Mouse (Mus musculus) ES-E14 (cell line): ENCODE measurements around the gene Mtap. TPM values are rescaled to one million over a fixed set of nuclear protein-coding genes. Genes with fewer than 3 reads are reported as not detected.

Experiments used
- DNase-seq: peaks from one replicate; pipeline ENCODE4 v3.0.0-alpha.2; 2013; ENCODE audit warnings: low read depth, low spot score
- H3K27ac ChIP-seq: 2 replicates; pipeline ENCODE4 v1.5.1; 2012; ENCODE audit warnings: low read depth, mild to moderate bottlenecking, low read length, moderate library complexity, mixed read lengths; ENCODE audit not compliant: poor library complexity, insufficient read depth, severe bottlenecking
- H3K36me3 ChIP-seq: 2 replicates; pipeline ENCODE4 v1.6.1; 2012; ENCODE audit warnings: mild to moderate bottlenecking, low read length, moderate library complexity, mixed read lengths; ENCODE audit not compliant: control insufficient read depth, poor library complexity, insufficient read depth, severe bottlenecking
- H3K4me1 ChIP-seq, 2 experiments: fragments of 150-350 bp in 1 of 2; sonication (generic) in 1 of 2; 2 replicates each; pipeline ENCODE4 v1.6.1; 2012; ENCODE audit warnings: low read length in 2 of 2, mild to moderate bottlenecking in 1 of 2, mixed read lengths in 1 of 2; ENCODE audit not compliant: control insufficient read depth in 2 of 2, insufficient read depth in 2 of 2, poor library complexity in 1 of 2
- H3K4me3 ChIP-seq, 2 experiments: fragments of 150-350 bp in 1 of 2; sonication (generic) in 1 of 2; 2 replicates each; pipeline ENCODE4 v1.5.1; 2012; ENCODE audit warnings: low read length in 2 of 2, low read depth in 1 of 2, mild to moderate bottlenecking in 1 of 2, mixed read lengths in 1 of 2; ENCODE audit not compliant: insufficient read depth in 1 of 2, poor library complexity in 1 of 2, severe bottlenecking in 1 of 2
- H3K9ac ChIP-seq: 2 replicates; pipeline ENCODE4 v1.6.1; 2012; ENCODE audit warnings: low read depth, mild to moderate bottlenecking, low read length, mixed read lengths; ENCODE audit not compliant: poor library complexity, insufficient read depth, severe bottlenecking
- H3K9me3 ChIP-seq: fragments of 150-350 bp; sonication (generic); 2 replicates; pipeline ENCODE4 v1.6.1; 2012; ENCODE audit warnings: low read depth, mild to moderate bottlenecking, low read length; ENCODE audit not compliant: control insufficient read depth, insufficient read depth
- CHD2 ChIP-seq: IDR thresholded peaks from 2 replicates; pipeline ENCODE4 v1.6.1; 2014; ENCODE audit warnings: mild to moderate bottlenecking, low read depth, low read length, inconsistent platforms
- HCFC1 ChIP-seq: IDR thresholded peaks from 2 replicates; pipeline ENCODE4 v1.6.1; 2012; ENCODE audit warnings: low read length, inconsistent platforms, borderline replicate concordance; ENCODE audit not compliant: insufficient read depth
- MAFK ChIP-seq: IDR thresholded peaks from 2 replicates; pipeline ENCODE4 v1.6.1; 2014; ENCODE audit warnings: mild to moderate bottlenecking, low read depth, low read length, inconsistent platforms; ENCODE audit not compliant: insufficient read depth
- ZC3H11A ChIP-seq: IDR thresholded peaks from 2 replicates; pipeline ENCODE4 v1.6.1; 2012; ENCODE audit warnings: low read depth, mild to moderate bottlenecking, inconsistent platforms, low read length, borderline replicate concordance
- ZNF384 ChIP-seq: IDR thresholded peaks from 2 replicates; pipeline ENCODE4 v1.6.1; 2012; ENCODE audit warnings: low read depth, low read length, inconsistent platforms
- in situ Hi-C, 2 experiments: fragments of 600-800 bp; cut with MboI; formaldehyde crosslinking; loops; one replicate each; pipeline ENCODE4 v1.15.1; 2025; ENCODE audit warnings: low sequenced_read_pairs in 2 of 2, inconsistent platforms in 1 of 2; ENCODE audit not compliant: unreplicated experiment in 2 of 2
- total RNA-seq: library from RNA; depleted of rRNA; stranded (reverse); fragments of 300-350 nt; gene quantifications from 2 replicates; pipeline ENCODE4 v1.2.3, GENCODE M21; 2012

Gene Mtap
- total RNA-seq, 1 experiment, result 59.3 TPM

- TF ChIP-seq ZC3H11A, result peak; percentile 27; the same call in 1 of the 2 replicates
- no peak for TF ChIP-seq HCFC1
Observed at GRCm38 (mm10) chr4:89129311-89129913, 7.5 kb upstream of the Mtap start.

GRCm38 (mm10) chr4:89131795-89132194 is 5.1 kb upstream of the Mtap start:
- TF ChIP-seq ZNF384, result no peak
- TF ChIP-seq CHD2, result no peak
- no peak for TF ChIP-seq HCFC1
- no peak for TF ChIP-seq ZC3H11A
- no peak for TF ChIP-seq MAFK
- H3K9ac ChIP-seq, result no peak overlapping the region
- H3K4me3 ChIP-seq, result no peak overlapping the region
- no peaks in the 10 kb centered on the region for H3K36me3 ChIP-seq
- no peak overlapping the region for H3K27ac ChIP-seq
- DNase-seq, result no peak
- H3K9me3 ChIP-seq, result no peaks in the 10 kb centered on the region
- H3K4me1 ChIP-seq, result no peaks in the 10 kb centered on the region; a peak in 1 of 4 replicates
- in situ Hi-C loops, result loop anchor here in 1 of 2 experiments (25.0 kb wide), 1 partner anchor 381 kb away; no protein-coding TSS in a partner anchor

More at GRCm38 (mm10) chr4:89129311-89129913, 7.5 kb upstream of the Mtap start:
- Histone ChIP-seq H3K27ac (no peak overlapping the region), H3K36me3 (no peaks in the 10 kb centered on the region), H3K9me3 (no peaks in the 10 kb centered on the region), H3K4me3 (peak overlapping the region in 1 of 2 experiments; percentile 18; a peak in 1 of 4 replicates), H3K9ac (no peak overlapping the region), H3K4me1 (no peaks in the 10 kb centered on the region)
- peak; percentile 73 for DNase-seq
- in situ Hi-C loops, result loop anchor here in 1 of 2 experiments (5.0 to 25.0 kb wide), 2 partner anchors 257 to 383 kb away; no protein-coding TSS in a partner anchor

- Histone ChIP-seq H3K9me3 (no peaks in the 10 kb centered on the region), H3K9ac (no peak overlapping the region), H3K4me1 (peaks cover 0 to 2% of the 10 kb centered on the region in 2 experiments; a peak in 1 of 4 replicates), H3K4me3 (no peak overlapping the region), H3K36me3 (0 out of 2 replicates have a peak, but pooled peaks cover 5% of the 10 kb centered on the region), H3K27ac (no peak overlapping the region)
- TF ChIP-seq CHD2 (no peak), HCFC1 (no peak), ZC3H11A (no peak), MAFK (no peak), ZNF384 (no peak)
- in situ Hi-C loops, result loop anchor here in 1 of 2 experiments (25.0 kb wide), 1 partner anchor 376 kb away; no protein-coding TSS in a partner anchor
- no peak for DNase-seq
Observed at GRCm38 (mm10) chr4:89136356-89136755, 566 bp upstream of the Mtap start.

GRCm38 (mm10) chr4:89137542-89138360 is 829 bp downstream of the Mtap start:
- H3K9me3 ChIP-seq, result no peaks in the 10 kb centered on the region
- in situ Hi-C loops, result loop anchor here in 1 of 2 experiments (25.0 kb wide), 1 partner anchor 375 kb away; no protein-coding TSS in a partner anchor
- H3K4me3 ChIP-seq, result peak overlapping the region; percentile 73 to 79
- peaks cover 0 to 2% of the 10 kb centered on the region in 2 experiments; a peak in 1 of 4 replicates for H3K4me1 ChIP-seq
- H3K36me3 ChIP-seq, result 0 out of 2 replicates have a peak, but pooled peaks cover 5% of the 10 kb centered on the region
- peak overlapping the region; percentile 64 for H3K9ac ChIP-seq
- H3K27ac ChIP-seq, result no peak overlapping the region
- no peak for DNase-seq
- TF ChIP-seq ZNF384 (no peak), ZC3H11A (no peak), MAFK (no peak), CHD2 (no peak), HCFC1 (no peak)
